Mouse (Mus musculus) testis, adult 2 months (tissue): ENCODE measurements around the gene Rab13. TPM values are rescaled to one million over a fixed set of nuclear protein-coding genes. Genes with fewer than 3 reads are reported as not detected.

Experiments
- H3K27ac ChIP-seq: fragments of 200-500 bp; 2 replicates; pipeline ENCODE4 v1.5.1; 2012; ENCODE audit warnings: low read depth, low read length; ENCODE audit not compliant: control insufficient read depth, insufficient read depth
- H3K27me3 ChIP-seq: fragments of 200-500 bp; 2 replicates; pipeline ENCODE4 v1.6.1; 2012; ENCODE audit warnings: mild to moderate bottlenecking, low read length, moderate library complexity; ENCODE audit not compliant: control insufficient read depth, insufficient read depth
- H3K36me3 ChIP-seq: fragments of 200-500 bp; 2 replicates; pipeline ENCODE4 v1.6.1; 2012; ENCODE audit warnings: mild to moderate bottlenecking, low read length; ENCODE audit not compliant: control insufficient read depth, insufficient read depth
- H3K4me1 ChIP-seq: fragments of 200-500 bp; 2 replicates; pipeline ENCODE4 v1.6.1; 2012; ENCODE audit warnings: low read length; ENCODE audit not compliant: control insufficient read depth, insufficient read depth
- H3K4me3 ChIP-seq: fragments of 200-500 bp; 2 replicates; pipeline ENCODE4 v1.5.1; 2012; ENCODE audit warnings: low read depth, mild to moderate bottlenecking, low read length, moderate library complexity, mixed read lengths; ENCODE audit not compliant: control insufficient read depth
- CTCF ChIP-seq: fragments of 200-500 bp; IDR thresholded peaks from 2 replicates; pipeline ENCODE4 v1.5.1; 2012; ENCODE audit warnings: low read depth, mild to moderate bottlenecking, inconsistent platforms, low read length, moderate library complexity; ENCODE audit not compliant: control insufficient read depth, insufficient read depth, insufficient replicate concordance
- POLR2A ChIP-seq: fragments of 200-500 bp; IDR thresholded peaks from 2 replicates; pipeline ENCODE4 v1.6.1; 2012; ENCODE audit warnings: low read depth, mild to moderate bottlenecking, inconsistent platforms, low read length, moderate library complexity; ENCODE audit not compliant: control insufficient read depth
- polyA plus RNA-seq: library from polyadenylated mRNA; depleted of rRNA; stranded (reverse); fragments of >200 nt; gene quantifications from 2 replicates; pipeline ENCODE4 v1.2.3, GENCODE M21; 2012

Rab13 gene
- polyA plus RNA-seq, 1 experiment, result 5.9 TPM

- no peak overlapping the region for H3K27ac ChIP-seq
- H3K4me3 ChIP-seq, result no peak overlapping the region
- H3K4me1 ChIP-seq, result no peaks in the 10 kb centered on the region
- H3K27me3 ChIP-seq, result no peaks in the 10 kb centered on the region
- H3K36me3 ChIP-seq, result peaks cover 1% of the 10 kb centered on the region; the same call in 1 of the 2 replicates
- TF ChIP-seq CTCF, result no peak
These were observed 9.9 kb upstream of the Rab13 start for GRCm38 (mm10) chr3:90203619-90204018.

GRCm38 (mm10) chr3:90204582-90204981 is 8.9 kb upstream of the Rab13 start:
- no peaks in the 10 kb centered on the region for H3K27me3 ChIP-seq

GRCm38 (mm10) chr3:90208662-90209061 is 4.8 kb upstream of the Rab13 start:
- peaks cover 1% of the 10 kb centered on the region; the same call in 1 of the 2 replicates for H3K36me3 ChIP-seq
- TF ChIP-seq POLR2A (no peak), CTCF (no peak)

More at GRCm38 (mm10) chr3:90204582-90204981, 8.9 kb upstream of the Rab13 start:
- Histone ChIP-seq H3K27ac (no peak overlapping the region), H3K4me3 (no peak overlapping the region), H3K4me1 (no peaks in the 10 kb centered on the region), H3K36me3 (peaks cover 1% of the 10 kb centered on the region; the same call in 1 of the 2 replicates)
- TF ChIP-seq POLR2A (no peak), CTCF (no peak)

GRCm38 (mm10) chr3:90209908-90210566 is 3.5 kb upstream of the Rab13 start:
- Histone ChIP-seq H3K4me1 (peaks cover 2% of the 10 kb centered on the region), H3K27ac (no peak overlapping the region), H3K36me3 (peaks cover 1% of the 10 kb centered on the region; the same call in 1 of the 2 replicates), H3K27me3 (no peaks in the 10 kb centered on the region), H3K4me3 (no peak overlapping the region)
- no peak for TF ChIP-seq POLR2A
- no peak for TF ChIP-seq CTCF

More at GRCm38 (mm10) chr3:90208662-90209061, 4.8 kb upstream of the Rab13 start:
- Histone ChIP-seq H3K27ac (no peak overlapping the region), H3K4me3 (no peak overlapping the region), H3K27me3 (no peaks in the 10 kb centered on the region), H3K4me1 (no peaks in the 10 kb centered on the region)

GRCm38 (mm10) chr3:90211475-90212398 is 1.8 kb upstream of the Rab13 start:
- H3K27ac ChIP-seq, result no peak overlapping the region
- H3K4me3 ChIP-seq, result no peak overlapping the region; the same call in 1 of the 2 replicates
- H3K27me3 ChIP-seq, result no peaks in the 10 kb centered on the region
- H3K36me3 ChIP-seq, result peaks cover 1% of the 10 kb centered on the region; the same call in 1 of the 2 replicates
- peaks cover 2% of the 10 kb centered on the region for H3K4me1 ChIP-seq
- TF ChIP-seq POLR2A (no peak), CTCF (no peak)

- Histone ChIP-seq H3K27me3 (no peaks in the 10 kb centered on the region), H3K27ac (no peak overlapping the region; the same call in 1 of the 2 replicates), H3K4me3 (peak overlapping the region; percentile 82), H3K36me3 (peaks cover 1% of the 10 kb centered on the region; the same call in 1 of the 2 replicates), H3K4me1 (peaks cover 2% of the 10 kb centered on the region)
- TF ChIP-seq POLR2A, result no peak
- no peak for TF ChIP-seq CTCF
These were observed 772 bp upstream of the Rab13 start for GRCm38 (mm10) chr3:90212723-90213122.

GRCm38 (mm10) chr3:90213956-90214684 is 625 bp downstream of the Rab13 start:
- peaks cover 2% of the 10 kb centered on the region for H3K4me1 ChIP-seq
- H3K27ac ChIP-seq, result peak overlapping the region; percentile 86
- peak overlapping the region; percentile 90 for H3K4me3 ChIP-seq
- H3K27me3 ChIP-seq, result no peaks in the 10 kb centered on the region
- H3K36me3 ChIP-seq, result no peaks in the 10 kb centered on the region
- TF ChIP-seq CTCF, result no peak
- no peak for TF ChIP-seq POLR2A
